Mouse (Mus musculus): Measurements from ENCODE around the gene Tpm1. TPM values are rescaled to one million over a fixed set of nuclear protein-coding genes. Genes with fewer than 3 reads are reported as not detected.

Gene Tpm1
- polyA plus RNA-seq, 1 experiment from 2014 or later: 109 TPM

DNA sequence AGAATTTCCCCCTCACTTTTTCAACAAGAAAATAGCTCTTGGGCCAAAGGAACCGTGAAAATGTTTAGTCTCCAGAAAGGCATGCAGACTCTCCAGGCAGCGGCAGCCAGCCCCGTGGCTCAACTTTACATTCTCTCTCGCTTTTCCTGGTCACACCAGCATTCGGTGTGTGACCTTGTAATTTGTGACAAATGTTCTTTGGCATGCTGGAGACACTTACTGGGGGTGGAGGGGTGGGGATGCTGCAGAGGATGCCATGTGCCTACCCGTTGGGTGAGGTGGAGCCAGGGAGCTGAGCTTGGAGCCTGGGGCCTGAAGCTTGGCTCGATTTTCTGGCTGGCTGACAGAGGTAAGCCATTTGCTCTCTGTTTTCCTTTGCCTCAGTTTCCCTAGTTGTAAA is 22.4 kb upstream of the Tpm1 start:
- ATAC-seq: no peak
- H3K4me3 ChIP-seq: no peak overlapping the region
- H3K27me3 ChIP-seq: no peaks in the 10 kb centered on the region
- no peak overlapping the region for H3K27ac ChIP-seq
- no peaks in the 10 kb centered on the region for H3K9me3 ChIP-seq (replicated peaks)
- 51% methylated on average over 7 of the region's 7 CpGs for WGBS
- no peaks in the 10 kb centered on the region for H3K36me3 ChIP-seq (ENCODE audit: poor library complexity, severe bottlenecking)
- peaks cover 3% of the 10 kb centered on the region; the same call in 1 of the 2 replicates for H3K4me1 ChIP-seq
- H3K4me2 ChIP-seq: no peak overlapping the region
- H3K9ac ChIP-seq: no peak overlapping the region

DNA sequence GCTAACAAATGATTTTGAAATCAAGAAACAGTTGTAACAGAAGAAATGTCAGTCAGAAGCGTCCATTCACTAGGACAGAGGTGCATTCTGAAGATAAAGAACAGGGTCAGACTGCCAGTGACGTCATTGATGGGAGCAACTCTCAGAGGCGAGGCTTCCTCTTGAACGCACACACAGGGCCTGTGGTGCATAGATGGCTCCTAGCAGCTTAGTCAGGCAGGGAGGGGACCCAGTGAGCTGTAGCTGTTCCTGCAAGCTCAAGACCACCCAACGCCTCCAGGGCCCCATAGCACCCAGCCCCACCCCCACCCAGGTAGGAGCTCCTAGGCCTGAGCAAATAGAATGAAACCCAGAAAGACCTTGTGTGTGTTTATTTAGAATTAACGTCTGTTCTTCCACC is 21.9 kb upstream of the Tpm1 start:
- Histone ChIP-seq H3K27ac (no peak overlapping the region), H3K36me3 (ENCODE audit: poor library complexity, severe bottlenecking) (no peaks in the 10 kb centered on the region), H3K4me2 (no peak overlapping the region), H3K9me3 (replicated peaks) (no peaks in the 10 kb centered on the region), H3K4me1 (peaks cover 3% of the 10 kb centered on the region; the same call in 1 of the 2 replicates), H3K4me3 (no peak overlapping the region), H3K9ac (no peak overlapping the region), H3K27me3 (no peaks in the 10 kb centered on the region)
- WGBS: 26% methylated on average over 6 of the region's 6 CpGs
- ATAC-seq: no peak

DNA sequence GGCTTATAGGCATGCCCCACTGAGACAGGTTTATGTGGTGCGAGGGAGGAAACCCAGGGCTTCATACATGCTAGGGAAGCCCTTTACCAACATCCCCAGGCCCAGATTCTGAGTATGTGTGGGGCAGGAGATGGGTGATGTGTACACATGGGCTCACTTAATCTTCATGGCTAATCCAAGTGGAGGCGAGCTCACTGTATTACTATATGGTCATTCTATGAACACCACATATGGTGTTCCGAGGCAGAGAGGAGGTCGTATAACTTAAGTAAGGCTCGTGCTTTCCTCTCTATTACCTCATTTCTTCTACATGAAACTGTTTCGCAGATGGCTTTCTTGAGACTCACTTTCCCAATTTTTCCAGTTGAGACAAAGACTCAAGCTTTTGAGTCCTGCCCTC is 17.4 kb upstream of the Tpm1 start:
- no peaks in the 10 kb centered on the region for H3K9me3 ChIP-seq (replicated peaks)
- no peak overlapping the region for H3K4me3 ChIP-seq
- H3K4me1 ChIP-seq: peaks cover 3% of the 10 kb centered on the region; the same call in 1 of the 2 replicates

DNA sequence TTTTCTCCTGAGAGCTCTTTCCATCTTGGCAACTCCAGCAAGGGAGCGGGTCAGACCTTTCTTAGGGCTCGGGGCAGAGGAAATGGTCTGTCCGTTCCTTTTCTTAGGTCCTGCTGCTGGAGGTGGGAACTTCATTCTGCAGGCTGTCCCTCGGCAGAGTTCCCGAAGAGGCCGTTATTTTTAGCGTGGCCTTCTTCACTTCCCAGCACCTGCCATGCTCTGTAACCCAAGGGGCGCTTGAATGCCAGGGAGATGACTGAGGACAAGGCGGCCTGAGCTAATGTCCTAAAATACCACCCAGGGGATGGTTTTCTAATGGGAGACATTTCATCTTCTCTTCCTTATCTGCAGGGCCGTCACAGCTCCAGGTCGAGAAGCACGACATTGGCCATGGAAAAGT is 10.5 kb upstream of the Tpm1 start:
- H3K27me3 ChIP-seq: no peaks in the 10 kb centered on the region
- H3K4me1 ChIP-seq: no peaks in the 10 kb centered on the region
- no peaks in the 10 kb centered on the region for H3K36me3 ChIP-seq (ENCODE audit: poor library complexity, severe bottlenecking)
- H3K9me3 ChIP-seq (replicated peaks): no peaks in the 10 kb centered on the region
- no peak overlapping the region for H3K4me2 ChIP-seq
- no peak overlapping the region for H3K9ac ChIP-seq
- WGBS: 85% methylated on average over 12 of the region's 12 CpGs
- no peak for ATAC-seq
- H3K27ac ChIP-seq: no peak overlapping the region
- H3K4me3 ChIP-seq: no peak overlapping the region

More for the DNA sequence above, 17.4 kb upstream of the Tpm1 start:
- no peak for ATAC-seq
- no peak overlapping the region for H3K9ac ChIP-seq
- no peak overlapping the region for H3K4me2 ChIP-seq
- no peaks in the 10 kb centered on the region for H3K36me3 ChIP-seq (ENCODE audit: poor library complexity, severe bottlenecking)
- H3K27me3 ChIP-seq: no peaks in the 10 kb centered on the region
- WGBS: 95% methylated on average over 6 of the region's 6 CpGs
- H3K27ac ChIP-seq: no peak overlapping the region

DNA sequence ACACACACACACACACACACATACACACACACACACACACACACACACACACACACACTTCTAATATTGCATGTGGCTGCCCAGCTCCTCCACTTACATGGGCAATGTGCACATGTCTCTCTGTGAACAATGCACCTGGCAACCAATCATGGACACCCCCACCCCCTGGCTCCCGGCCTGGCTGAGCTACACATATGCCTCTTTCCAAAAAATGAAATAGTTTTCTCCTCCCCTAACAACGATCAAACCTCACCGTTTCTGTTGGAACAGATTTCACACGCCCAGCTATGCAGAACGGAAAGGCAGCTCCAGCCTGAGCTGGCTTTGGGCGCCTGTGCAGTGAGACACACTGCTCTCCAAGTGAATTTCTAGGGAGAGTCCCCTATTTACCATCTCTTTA is 9.2 kb upstream of the Tpm1 start:
- Histone ChIP-seq H3K4me1 (no peaks in the 10 kb centered on the region), H3K4me3 (no peak overlapping the region), H3K27me3 (no peaks in the 10 kb centered on the region), H3K9ac (no peak overlapping the region), H3K4me2 (no peak overlapping the region), H3K9me3 (replicated peaks) (no peaks in the 10 kb centered on the region), H3K27ac (no peak overlapping the region), H3K36me3 (ENCODE audit: poor library complexity, severe bottlenecking) (no peaks in the 10 kb centered on the region)
- WGBS: 72% methylated on average over 6 of the region's 6 CpGs
- ATAC-seq: peak; percentile 38; the same call in 1 of the 2 replicates

DNA sequence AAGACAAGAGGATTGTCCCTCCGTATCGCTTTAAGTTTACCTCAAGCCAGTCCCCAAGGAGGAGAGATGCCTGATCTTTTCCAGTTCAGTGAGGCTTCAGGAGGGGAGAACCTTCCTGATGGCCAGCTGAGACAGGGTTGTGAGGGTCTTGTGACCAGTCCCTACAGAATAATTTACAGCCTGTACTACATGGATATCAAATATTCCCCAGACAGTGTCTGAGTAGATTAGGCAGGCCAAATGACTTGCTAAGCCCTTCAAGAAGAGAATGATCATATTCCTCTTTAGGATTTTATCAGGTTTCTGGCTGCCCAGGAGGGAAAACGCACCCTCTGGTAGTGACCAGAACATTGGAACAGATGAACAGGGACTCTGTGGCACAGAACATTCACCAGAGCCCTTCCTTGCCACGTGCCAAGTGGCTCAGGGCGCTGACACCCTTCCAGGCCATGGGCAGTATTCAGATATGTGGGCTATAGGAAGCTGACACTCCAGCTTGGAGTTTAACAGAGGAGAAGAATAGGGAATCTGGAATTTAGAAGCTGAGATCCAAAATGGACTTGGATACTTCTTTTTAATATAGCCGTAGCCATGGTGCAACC is 1.6 kb upstream of the Tpm1 start:
- no peak for ATAC-seq
- Histone ChIP-seq H3K9me3 (replicated peaks) (no peaks in the 10 kb centered on the region), H3K36me3 (ENCODE audit: poor library complexity, severe bottlenecking) (no peaks in the 10 kb centered on the region), H3K27ac (no peak overlapping the region), H3K4me1 (peaks cover 35% of the 10 kb centered on the region), H3K9ac (no peak overlapping the region), H3K27me3 (peaks cover 45% of the 10 kb centered on the region), H3K4me3 (no peak overlapping the region), H3K4me2 (no peak overlapping the region)
- 84% methylated on average over 6 of the region's 6 CpGs for WGBS

DNA sequence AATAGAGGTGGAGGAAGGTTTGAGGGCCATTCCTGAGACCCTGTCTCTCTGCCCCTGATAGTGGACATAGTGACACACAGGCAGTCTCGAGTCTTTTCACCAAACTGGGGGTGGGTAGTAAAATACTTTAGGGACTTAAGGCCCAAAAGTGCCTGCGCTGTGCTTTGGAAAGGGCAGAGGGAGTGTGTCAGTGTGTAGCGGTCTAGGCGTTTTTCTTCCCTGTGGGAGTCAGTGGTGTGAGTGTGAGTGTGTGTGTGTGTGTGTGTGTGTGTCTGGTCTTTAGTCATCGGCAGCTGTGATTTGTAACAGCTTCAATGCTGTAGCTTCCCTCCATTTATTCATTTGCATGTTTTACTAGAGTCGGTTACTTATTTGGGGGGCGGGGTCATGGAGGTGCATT is 630 bp upstream of the Tpm1 start:
- H3K27me3 ChIP-seq: peaks cover 49% of the 10 kb centered on the region
- no peak for ATAC-seq
- no peak overlapping the region for H3K9ac ChIP-seq
- peaks cover 35% of the 10 kb centered on the region for H3K4me1 ChIP-seq
- no peaks in the 10 kb centered on the region for H3K9me3 ChIP-seq (replicated peaks)
- H3K4me3 ChIP-seq: peak overlapping the region; percentile 50
- 20% methylated on average over 7 of the region's 7 CpGs for WGBS
- H3K4me2 ChIP-seq: peak overlapping the region; percentile 91
- H3K36me3 ChIP-seq (ENCODE audit: poor library complexity, severe bottlenecking): no peaks in the 10 kb centered on the region
- no peak overlapping the region for H3K27ac ChIP-seq

DNA sequence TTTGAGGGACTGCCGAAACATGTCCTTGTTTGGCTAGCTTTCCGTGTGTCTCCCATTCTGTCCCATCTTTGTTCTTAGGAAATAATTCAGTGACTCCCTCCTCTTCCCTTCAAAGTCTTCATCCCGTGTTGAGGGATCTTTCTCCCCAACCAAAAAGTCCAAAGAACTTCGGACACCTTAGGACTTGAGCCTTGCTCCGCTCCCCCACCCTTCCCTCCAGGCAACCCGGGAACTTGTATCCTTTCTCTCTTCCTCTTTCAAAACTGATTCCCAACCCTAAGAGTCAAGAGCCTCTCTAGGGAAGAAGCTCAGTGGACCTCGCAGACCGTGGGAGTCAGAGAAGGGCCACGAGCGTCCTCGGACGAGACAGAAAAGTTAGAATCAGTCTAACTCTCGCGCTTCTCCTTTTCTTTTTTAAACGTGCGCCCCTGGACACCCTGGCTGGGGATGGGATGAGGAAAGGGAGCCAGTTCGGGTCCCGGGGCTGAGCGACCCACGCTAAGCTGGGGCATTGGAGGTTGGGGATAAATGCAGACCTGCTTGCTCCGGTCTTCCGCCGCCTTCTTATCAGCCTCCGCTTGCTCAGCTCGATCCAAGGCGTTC is 622 bp downstream of the Tpm1 start:
- H3K9me3 ChIP-seq (replicated peaks): no peaks in the 10 kb centered on the region
- H3K4me3 ChIP-seq: peak overlapping the region; percentile 50
- peaks cover 52% of the 10 kb centered on the region for H3K27me3 ChIP-seq
- peak overlapping the region; percentile 91 for H3K4me2 ChIP-seq
- peak overlapping the region; percentile 64 for H3K9ac ChIP-seq
- WGBS: 0% methylated on average over 26 of the region's 26 CpGs
- no peak overlapping the region for H3K27ac ChIP-seq
- H3K4me1 ChIP-seq: peaks cover 35% of the 10 kb centered on the region
- no peaks in the 10 kb centered on the region for H3K36me3 ChIP-seq (ENCODE audit: poor library complexity, severe bottlenecking)
- ATAC-seq: no peak

DNA sequence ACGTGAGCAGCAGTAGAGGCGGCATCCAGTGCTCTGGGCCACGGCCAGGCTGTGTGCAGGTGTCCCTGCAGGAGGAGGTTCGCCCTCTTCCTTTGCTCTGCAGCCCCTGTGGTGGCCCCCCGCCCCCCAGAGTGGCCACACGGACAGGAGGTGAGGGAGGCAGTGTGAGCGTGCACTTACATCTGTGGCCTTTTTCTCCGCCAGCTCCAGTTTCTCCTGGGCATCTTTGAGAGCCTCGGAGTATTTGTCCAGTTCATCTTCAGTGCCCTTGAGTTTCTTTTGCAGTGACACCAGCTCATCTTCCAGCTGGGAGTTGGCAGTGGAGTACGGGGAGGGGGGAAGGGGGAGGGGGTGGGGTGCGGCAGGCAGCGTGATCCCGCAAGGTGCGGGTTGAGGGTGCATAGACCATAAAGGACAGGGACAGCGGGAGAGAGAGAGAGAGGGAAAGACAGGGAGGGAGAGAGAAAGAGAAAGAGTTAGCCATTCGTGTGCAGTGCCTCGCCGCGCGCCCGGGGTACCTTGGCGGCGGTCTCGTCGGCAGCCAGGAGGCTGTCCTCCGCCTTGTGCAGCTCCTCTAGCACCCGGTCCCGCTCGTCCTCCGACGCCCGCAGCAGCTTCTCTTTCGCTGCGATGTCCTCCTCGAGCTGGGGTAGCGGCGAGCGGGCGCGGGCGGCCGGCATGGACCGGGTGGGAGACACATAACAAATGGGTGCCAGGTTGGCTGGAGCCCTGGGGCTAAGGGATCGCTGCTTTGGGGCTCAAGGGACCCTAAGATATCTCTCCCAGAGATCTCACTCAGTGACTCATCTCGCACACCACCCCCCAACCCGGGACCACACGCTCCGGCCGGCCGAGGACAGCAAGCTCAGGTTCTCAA is 1.4 kb downstream of the Tpm1 start:
- no peaks in the 10 kb centered on the region for H3K9me3 ChIP-seq (replicated peaks)
- H3K9ac ChIP-seq: peak overlapping the region; percentile 61
- no peaks in the 10 kb centered on the region for H3K36me3 ChIP-seq (ENCODE audit: poor library complexity, severe bottlenecking)
- peaks cover 52% of the 10 kb centered on the region for H3K27me3 ChIP-seq
- WGBS: under 1% methylated on average over 50 of the region's 50 CpGs
- peak overlapping the region; percentile 91 for H3K4me2 ChIP-seq
- peaks cover 37% of the 10 kb centered on the region for H3K4me1 ChIP-seq
- H3K27ac ChIP-seq: no peak overlapping the region
- ATAC-seq: no peak
- H3K4me3 ChIP-seq: peak overlapping the region; percentile 50

DNA sequence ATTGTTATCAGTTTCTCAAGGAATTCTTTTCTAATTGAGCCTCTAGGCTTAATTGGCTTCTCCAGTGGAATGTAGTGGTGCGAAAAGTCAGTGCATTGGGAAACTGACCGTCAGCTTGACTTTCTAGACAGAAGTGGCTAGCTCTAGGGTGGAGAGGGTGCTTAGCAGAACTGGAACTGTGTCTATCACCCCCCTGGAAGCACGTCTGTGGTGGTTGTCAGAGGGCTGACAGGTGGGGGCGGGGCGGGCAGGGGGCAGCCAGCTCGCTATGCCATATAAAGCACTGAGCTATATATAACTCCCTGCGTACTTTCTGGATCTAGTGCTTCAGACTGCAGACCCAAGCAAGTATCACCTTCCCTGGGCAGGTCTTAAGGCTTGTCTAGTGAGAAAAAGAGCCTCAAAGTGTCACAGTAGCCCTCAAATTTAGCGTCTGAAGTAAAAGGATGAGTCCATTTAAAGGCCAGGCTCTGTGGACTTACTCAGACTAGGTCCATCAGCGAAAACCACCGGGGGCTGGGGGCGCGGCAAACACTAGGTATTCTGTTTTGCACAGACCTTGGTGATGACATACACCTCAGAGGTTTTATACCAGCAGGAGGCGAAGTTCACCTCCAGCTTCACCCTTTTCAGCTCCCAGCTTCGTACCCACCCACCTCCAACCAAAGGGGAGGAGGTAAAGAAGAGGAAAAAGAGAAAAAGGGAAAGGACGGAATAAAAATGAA is 2.2 kb downstream of the Tpm1 start:
- Histone ChIP-seq H3K9me3 (replicated peaks) (no peaks in the 10 kb centered on the region), H3K36me3 (ENCODE audit: poor library complexity, severe bottlenecking) (no peaks in the 10 kb centered on the region), H3K27ac (no peak overlapping the region), H3K9ac (peak overlapping the region; percentile 61; the same call in 1 of the 2 replicates), H3K4me2 (peak overlapping the region; percentile 91), H3K4me3 (peak overlapping the region; percentile 50), H3K4me1 (peaks cover 45% of the 10 kb centered on the region), H3K27me3 (peaks cover 52% of the 10 kb centered on the region)
- 3% methylated on average over 15 of the region's 15 CpGs for WGBS
- no peak for ATAC-seq

DNA sequence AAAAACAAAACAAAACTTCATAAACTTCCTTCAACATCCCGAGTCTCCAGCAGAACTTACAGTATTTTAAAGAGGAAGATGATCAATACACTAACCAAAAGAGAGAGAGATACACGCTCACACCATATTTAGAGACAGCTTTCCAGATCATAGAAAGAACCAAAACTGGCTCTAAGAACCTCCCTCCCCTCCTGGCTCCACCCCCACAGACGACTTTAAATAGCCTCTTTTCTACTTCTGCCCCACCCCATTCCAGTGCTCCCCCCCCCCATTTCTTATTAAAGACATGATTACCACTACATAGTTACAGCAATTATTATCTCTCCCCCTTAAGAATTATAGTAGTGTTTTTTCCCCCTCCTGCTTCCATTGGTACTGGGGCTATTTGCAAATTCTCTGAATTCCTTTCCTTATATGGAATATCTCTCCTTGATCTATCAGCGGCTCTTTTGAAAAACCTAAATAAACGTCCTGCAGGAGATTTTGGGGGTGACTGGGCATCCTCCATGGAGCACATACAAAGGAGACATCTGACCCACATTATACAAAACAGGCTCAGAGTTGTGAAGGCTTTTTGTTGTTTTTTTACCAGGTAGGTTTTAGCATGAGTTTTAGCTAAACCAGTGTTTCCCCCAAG is 3.1 kb downstream of the Tpm1 start:
- no peak for ATAC-seq
- H3K4me2 ChIP-seq: no peak overlapping the region
- H3K36me3 ChIP-seq (ENCODE audit: poor library complexity, severe bottlenecking): no peaks in the 10 kb centered on the region
- peaks cover 55% of the 10 kb centered on the region for H3K4me1 ChIP-seq
- H3K27ac ChIP-seq: no peak overlapping the region
- no peak overlapping the region for H3K9ac ChIP-seq
- no peak overlapping the region for H3K4me3 ChIP-seq
- WGBS: 6% methylated on average over 5 of the region's 5 CpGs
- peaks cover 51% of the 10 kb centered on the region for H3K27me3 ChIP-seq
- no peaks in the 10 kb centered on the region for H3K9me3 ChIP-seq (replicated peaks)

Measured in forebrain, embryonic 13.5 days (tissue).